Comparison of ENCODE assay signal across 8 mouse cellular contexts in genomic region chr6:91683121-91683520, GRCm38 (mm10). TPM values are rescaled to one million over a fixed set of nuclear protein-coding genes. Genes with fewer than 3 reads are reported as not detected.
A peak's percentile ranks its signal among the peaks of the same experiment; 100 is the strongest.
DNase-seq lines count a peak whose midpoint lies in the region; ATAC-seq and TF ChIP-seq lines count a peak whose summit lies in the region.

No protein-coding gene starts in this region.

- peak overlapping the region; percentile 85 for H3K4me2 ChIP-seq in forebrain, embryonic 15.5 days (replicated peaks)
- H3K4me2 ChIP-seq in intestine, embryonic 15.5 days (replicated peaks): peak overlapping the region; percentile 90

- intact Hi-C loops in left cerebral cortex, postnatal 10 days (cut with DNase I): loop anchor here (5.0 kb wide), 1 partner anchor 106 kb away; no protein-coding TSS in a partner anchor
- intact Hi-C loops in left cerebral cortex, postnatal 25 days (cut with DNase I): loop anchor here (5.0 kb wide), 1 partner anchor 106 kb away; no protein-coding TSS in a partner anchor

- no peak for TF ChIP-seq POLR2A in spleen, adult 2 months (IDR thresholded peaks at IDR 0.05; ENCODE audit: low read depth, low read length)

- H3K27ac ChIP-seq in forebrain, embryonic 15.5 days (replicated peaks): peak overlapping the region; percentile 97
- no peak overlapping the region for H3K27ac ChIP-seq in intestine, embryonic 15.5 days
- peak overlapping the region; percentile 62 for H3K27ac ChIP-seq in spleen, adult 2 months (ENCODE audit: insufficient read depth, low read length)

- no peaks in the 10 kb centered on the region for H3K9me3 ChIP-seq in forebrain, embryonic 15.5 days
- H3K9me3 ChIP-seq in intestine, embryonic 15.5 days: no peaks in the 10 kb centered on the region

- no peak overlapping the region; the same call in 1 of the 2 replicates for H3K9ac ChIP-seq in forebrain, embryonic 15.5 days (replicated peaks)
- H3K9ac ChIP-seq in intestine, embryonic 15.5 days: no peak overlapping the region

- peaks cover 44% of the 10 kb centered on the region for H3K4me1 ChIP-seq in forebrain, embryonic 15.5 days
- peaks cover 49% of the 10 kb centered on the region for H3K4me1 ChIP-seq in intestine, embryonic 15.5 days (replicated peaks)
- H3K4me1 ChIP-seq in spleen, adult 2 months (ENCODE audit: control insufficient read depth, insufficient read depth, insufficient read length): peaks cover 23% of the 10 kb centered on the region; the same call in 1 of the 2 replicates

- H3K27me3 ChIP-seq in forebrain, embryonic 15.5 days: no peaks in the 10 kb centered on the region
- no peaks in the 10 kb centered on the region for H3K27me3 ChIP-seq in intestine, embryonic 15.5 days (replicated peaks)
- H3K27me3 ChIP-seq in spleen, adult 2 months (ENCODE audit: control insufficient read depth, insufficient read depth, low read length): no peaks in the 10 kb centered on the region

- H3K36me3 ChIP-seq in forebrain, embryonic 15.5 days: no peaks in the 10 kb centered on the region
- H3K36me3 ChIP-seq in intestine, embryonic 15.5 days: no peaks in the 10 kb centered on the region
- no peaks in the 10 kb centered on the region for H3K36me3 ChIP-seq in spleen, adult 2 months (ENCODE audit: control insufficient read depth, insufficient read depth, low read length)

- DNase-seq in CD4-positive, CD25-positive, alpha-beta regulatory T cell, adult 2 months (ENCODE audit: low read depth, low spot score): peak; percentile 84
- peak; percentile 25 for DNase-seq in NIH3T3 (ENCODE audit: low read depth)
- DNase-seq in lung, postnatal 36 days: peak; percentile 73
- DNase-seq in spleen, adult 2 months (ENCODE audit: low read depth in 1 of 2, low spot score in 2 of 2): peak; percentile 74 to 76
- no peak for DNase-seq in left cerebral cortex, postnatal 10 days (ENCODE audit: extremely low spot score in 1 of 2, low spot score in 2 of 2)
- no peak for DNase-seq in left cerebral cortex, postnatal 25 days (ENCODE audit: low spot score in 2 of 2)

- ATAC-seq in forebrain, embryonic 15.5 days (replicated peaks): no peak; the same call in 1 of the 2 replicates
- ATAC-seq in intestine, embryonic 15.5 days: no peak

- WGBS in forebrain, embryonic 15.5 days: 50% methylated on average over 3 of the region's 3 CpGs
- WGBS in intestine, embryonic 15.5 days: 52% methylated on average over 3 of the region's 3 CpGs
- 6% methylated on average over 3 of the region's 3 CpGs for WGBS in spleen, adult 2 months

- 0 out of 2 replicates have a peak overlapping the region, but pooled peaks have one; percentile 98 for H3K4me3 ChIP-seq in forebrain, embryonic 15.5 days
- H3K4me3 ChIP-seq in intestine, embryonic 15.5 days (replicated peaks): no peak overlapping the region
- no peak overlapping the region; the same call in 1 of the 2 replicates for H3K4me3 ChIP-seq in spleen, adult 2 months (ENCODE audit: extremely low read depth, insufficient read depth, insufficient read length)

- peak; percentile 58; the same call in 1 of the 2 replicates for TF ChIP-seq CTCF in spleen, adult 2 months (IDR thresholded peaks at IDR 0.05; ENCODE audit: extremely low read depth, insufficient read depth, insufficient read length, insufficient replicate concordance)

RNA-seq across cellular contexts. Expression of gene Slc6a6, which starts 0.7 kb away (rescaled TPM):
- polyA plus RNA-seq in forebrain, embryonic 15.5 days (2015; fragmentation: Nextera tagmentation; extraction: Ambion mirVana): 94.2 and 98.8 TPM in 2 replicates
- 78.0 and 87.9 TPM in 2 replicates for polyA plus RNA-seq in intestine, embryonic 15.5 days (2015; fragmentation: Nextera tagmentation; extraction: Ambion mirVana)
- 76.1 and 93.6 TPM in 2 replicates for polyA plus RNA-seq in spleen, adult 2 months (2012; rRNA removed)
- 100 to 1,000 TPM; 198 to 215 TPM for total RNA-seq in left cerebral cortex, postnatal 10 days (2021)
- 100 to 1,000 TPM; 128 to 149 TPM for total RNA-seq in left cerebral cortex, postnatal 25 days (2021)

Comparison
In these comparisons a context has a peak if more than half of its experiments do, and no peak if none do; other contexts are left out.
1. DNase-seq: peak in CD4-positive, CD25-positive, alpha-beta regulatory T cell, adult 2 months (single experiment), NIH3T3 (single experiment), lung, postnatal 36 days (single experiment) and spleen, adult 2 months (2 of 2); none in left cerebral cortex, postnatal 10 days (0 of 2) and left cerebral cortex, postnatal 25 days (0 of 2).